Mouse (Mus musculus) heart, postnatal 10 days (tissue): ENCODE measurements around the gene Csrnp1. TPM values are rescaled to one million over a fixed set of nuclear protein-coding genes. Genes with fewer than 3 reads are reported as not detected.
A peak's percentile ranks its signal among the peaks of the same experiment; 100 is the strongest.
"Not testable (repeated sequence)": the region's sequence is repeated elsewhere in the genome, so short reads cannot be mapped to it uniquely, and the experiment has no call there.

Source experiments
- DNase-seq, 2 experiments: peaks; one replicate each; pipeline ENCODE4 v3.0.0; 2021
- intact Hi-C: fragments of 180-260 bp; cut with DNase I; formaldehyde crosslinking; loops from one replicate; pipeline ENCODE4 v1.15.1; 2025
- total RNA-seq, 2 experiments: library from RNA; stranded (reverse); gene quantifications; 2 replicates each; pipeline ENCODE4 v1.2.3; 2021

Csrnp1 gene
- 10 to 100 TPM in 1 of 2 experiments, 1 to 10 TPM in 1; 9.9 to 19.0 TPM for total RNA-seq

GRCm38 (mm10) chr9:119984536-119985011 is at the start of gene Csrnp1:
Gene Csrnp1, minus strand, starts transcription at chr9:119984658.
- DNase-seq: peak in 1 of 2 experiments; percentile 49
- intact Hi-C loops: loop anchor here (1.0 kb wide), 1 partner anchor 14 kb away; no protein-coding TSS in a partner anchor

GRCm38 (mm10) chr9:120032710-120033109 is 48.3 kb upstream of the Csrnp1 start:
- intact Hi-C loops: no loop called here
- DNase-seq: no peak

GRCm38 (mm10) chr9:120030421-120030820 is 46.0 kb upstream of the Csrnp1 start:
- intact Hi-C loops: no loop called here
- DNase-seq: no peak

GRCm38 (mm10) chr9:120029880-120030279 is 45.4 kb upstream of the Csrnp1 start:
- DNase-seq: no peak
- intact Hi-C loops: loop anchor here (2.0 kb wide), 1 partner anchor 43 kb away; no protein-coding TSS in a partner anchor

- intact Hi-C loops: loop anchor here (1.0 to 2.0 kb wide), 2 partner anchors 45 to 71 kb away; no protein-coding TSS in a partner anchor
- peak; percentile 84 for DNase-seq
Observed at GRCm38 (mm10) chr9:120027401-120028151, 43.1 kb upstream of the Csrnp1 start.

GRCm38 (mm10) chr9:120024625-120025024 is 40.2 kb upstream of the Csrnp1 start:
- intact Hi-C loops: no loop called here

GRCm38 (mm10) chr9:120024171-120024570 is 39.7 kb upstream of the Csrnp1 start:
- intact Hi-C loops: no loop called here
- peak in 1 of 2 experiments; percentile 70 for DNase-seq

More at GRCm38 (mm10) chr9:120024625-120025024, 40.2 kb upstream of the Csrnp1 start:
- DNase-seq: no peak

- intact Hi-C loops: no loop called here
- peak in 1 of 2 experiments; percentile 67 for DNase-seq
Observed at GRCm38 (mm10) chr9:120023086-120023811, 38.8 kb upstream of the Csrnp1 start, which contains the start of gene Xirp1. Gene Xirp1, minus strand, starts transcription at chr9:120023598.

GRCm38 (mm10) chr9:120021164-120021563 is 36.7 kb upstream of the Csrnp1 start:
- intact Hi-C loops: no loop called here
- DNase-seq: peak; percentile 67 to 72

- peak; percentile 84 to 91 for DNase-seq
- intact Hi-C loops: no loop called here
Observed at GRCm38 (mm10) chr9:120020285-120020890, 35.9 kb upstream of the Csrnp1 start.

GRCm38 (mm10) chr9:120016956-120017355 is 32.5 kb upstream of the Csrnp1 start:
- intact Hi-C loops: no loop called here

GRCm38 (mm10) chr9:120014828-120015227 is 30.4 kb upstream of the Csrnp1 start:
- DNase-seq: no peak
- intact Hi-C loops: no loop called here

More at GRCm38 (mm10) chr9:120016956-120017355, 32.5 kb upstream of the Csrnp1 start:
- DNase-seq: peak in 1 of 2 experiments; percentile 18

GRCm38 (mm10) chr9:120013251-120013820 is 28.9 kb upstream of the Csrnp1 start:
- DNase-seq: peak in 1 of 2 experiments; percentile 41
- intact Hi-C loops: no loop called here

GRCm38 (mm10) chr9:120012781-120013180 is 28.3 kb upstream of the Csrnp1 start:
- DNase-seq: peak in 1 of 2 experiments; percentile 47
- intact Hi-C loops: no loop called here

- intact Hi-C loops, DNase-seq: not testable (repeated sequence)
Observed at GRCm38 (mm10) chr9:120012161-120012560, 27.7 kb upstream of the Csrnp1 start.

GRCm38 (mm10) chr9:120011533-120011932 is 27.1 kb upstream of the Csrnp1 start:
- DNase-seq: peak; percentile 85 to 88
- intact Hi-C loops: loop anchor here (1.0 to 2.0 kb wide), 3 partner anchors 28 to 75 kb away; partner anchors contain the start of genes Gorasp1 and Ttc21a

- intact Hi-C loops: loop anchor here (1.0 to 2.0 kb wide), 3 partner anchors 28 to 74 kb away; partner anchors contain the start of genes Gorasp1 and Ttc21a
- peak; percentile 98 to 99 for DNase-seq
Observed at GRCm38 (mm10) chr9:120010781-120011511, 26.5 kb upstream of the Csrnp1 start.

GRCm38 (mm10) chr9:120009871-120010270 is 25.4 kb upstream of the Csrnp1 start:
- DNase-seq: no peak
- intact Hi-C loops: loop anchor here (2.0 kb wide), 1 partner anchor 73 kb away; the partner anchor contains the start of genes Gorasp1 and Ttc21a

- intact Hi-C loops: no loop called here
Observed at GRCm38 (mm10) chr9:120009226-120009841, 24.9 kb upstream of the Csrnp1 start.

More at GRCm38 (mm10) chr9:120009226-120009841, 24.9 kb upstream of the Csrnp1 start:
- DNase-seq: no peak
